8 mouse cellular contexts compared by ENCODE assay signal in the genomic region with DNA sequence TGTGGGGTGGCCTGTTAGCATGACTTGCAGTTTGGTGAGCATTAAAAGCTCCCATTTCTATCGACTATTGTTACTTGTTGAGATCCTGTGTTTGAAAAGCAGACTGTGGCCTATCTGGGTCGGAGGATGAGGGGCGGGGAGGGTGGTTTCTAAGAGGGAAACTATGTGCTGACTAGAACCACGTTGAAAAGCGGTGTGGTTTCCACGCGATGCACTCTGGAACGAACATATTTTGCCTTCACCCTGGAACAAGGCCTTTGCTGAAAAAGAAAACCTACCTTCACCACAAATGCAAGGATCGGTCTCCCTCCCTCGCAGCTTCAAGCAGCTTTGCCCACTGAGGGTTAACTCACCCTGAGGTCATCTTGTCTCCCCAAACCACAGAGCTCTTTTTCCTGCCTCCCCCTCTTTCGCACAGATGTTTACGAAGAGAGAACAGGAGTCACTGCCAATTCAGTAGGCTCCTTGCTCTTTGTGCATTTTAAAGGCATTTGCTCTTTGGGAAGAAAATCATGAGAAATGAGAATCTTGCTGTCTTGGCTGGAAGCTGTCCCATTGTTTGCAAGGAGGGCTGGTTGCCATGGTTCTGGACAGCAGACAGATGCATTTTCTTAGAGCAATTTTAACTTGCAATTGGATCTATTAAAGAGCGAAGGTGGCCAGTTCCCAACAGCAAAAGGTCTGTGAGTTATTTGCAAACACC.
DNase-seq lines count a peak whose midpoint lies in the region; ATAC-seq lines count a peak whose summit lies in the region.

No protein-coding gene starts in this region.

- intact Hi-C loops in heart, postnatal 25 days (cut with DNase I) = no loop called here
- intact Hi-C loops in left cerebral cortex, postnatal 25 days (cut with DNase I) = loop anchor here (5.0 kb wide), 1 partner anchor 219 kb away; a partner anchor contains a TSS

- peak; percentile 14 to 17 for DNase-seq in heart, adult 18-20 months
- DNase-seq in heart, postnatal 25 days (ENCODE audit: low spot score) = no peak
- DNase-seq in fibroblast of lung, adult 2 months (ENCODE audit: low read depth) = peak; percentile 95
- DNase-seq in left cerebral cortex, postnatal 25 days (ENCODE audit: low spot score in 2 of 2) = peak; percentile 29 to 59
- DNase-seq in thymus, adult 18-20 months = peak; percentile 37 to 57
- DNase-seq in urinary bladder, postnatal 10 days (ENCODE audit: low spot score) = no peak
- no peak for DNase-seq in urinary bladder, postnatal 36 days (ENCODE audit: low spot score in 2 of 2)

- ATAC-seq in CD4-positive, CD25-positive, alpha-beta regulatory T cell, adult 4 months = peak; percentile 49

Comparison
In these comparisons a context has a peak if more than half of its experiments do, and no peak if none do; other contexts are left out.
1. DNase-seq: peak in heart, adult 18-20 months (2 of 2), fibroblast of lung, adult 2 months (single experiment), left cerebral cortex, postnatal 25 days (2 of 2) and thymus, adult 18-20 months (2 of 2); none in heart, postnatal 25 days (single experiment), urinary bladder, postnatal 10 days (single experiment) and urinary bladder, postnatal 36 days (0 of 2).